Mouse (Mus musculus) CH12.LX (cell line): ENCODE measurements around the gene Psmd1. TPM values are rescaled to one million over a fixed set of nuclear protein-coding genes. Genes with fewer than 3 reads are reported as not detected.

Experiments used
- DNase-seq: peaks from one replicate; pipeline ENCODE4 v3.0.0-alpha.2; 2013; ENCODE audit errors: extremely low read depth
- H3K27ac ChIP-seq: 2 replicates; pipeline ENCODE4 v1.5.1; 2012; ENCODE audit warnings: low read depth, mild to moderate bottlenecking, control low read depth, moderate library complexity; ENCODE audit not compliant: insufficient read depth
- H3K27me3 ChIP-seq: replicated peaks from 2 replicates; pipeline ENCODE3; 2012; ENCODE audit warnings: inconsistent platforms
- H3K36me3 ChIP-seq, 2 experiments: replicated peaks in 1 of 2; 2 replicates each; pipeline versions ENCODE3 to v1.6.1; 2012; ENCODE audit warnings: inconsistent platforms in 1 of 2, low read length in 1 of 2, mild to moderate bottlenecking in 1 of 2, mixed read lengths in 1 of 2, moderate library complexity in 1 of 2; ENCODE audit not compliant: control insufficient read depth in 1 of 2, insufficient read depth in 1 of 2
- H3K4me1 ChIP-seq, 2 experiments: 2 replicates each; pipeline ENCODE4 v1.6.1; 2012; ENCODE audit warnings: inconsistent platforms in 1 of 2, moderate library complexity in 1 of 2; ENCODE audit not compliant: insufficient read depth in 2 of 2, control insufficient read depth in 1 of 2
- H3K4me2 ChIP-seq: 2 replicates; pipeline ENCODE4 v1.6.1; 2012; ENCODE audit warnings: low read depth, mild to moderate bottlenecking, control low read depth; ENCODE audit not compliant: poor library complexity, insufficient read depth, severe bottlenecking
- H3K4me3 ChIP-seq, 3 experiments: fragments of 150-350 bp in 1 of 3; sonication (generic) in 1 of 3; replicated peaks in 1 of 3; 2 replicates each; pipeline versions ENCODE3 to v1.5.1; 2011 to 2012; ENCODE audit warnings: low read depth in 2 of 3, low read length in 2 of 3, mild to moderate bottlenecking in 2 of 3, moderate library complexity in 2 of 3, control low read depth in 1 of 3, improper control_type of control experiment in 1 of 3, inconsistent platforms in 1 of 3, mixed read lengths in 1 of 3; ENCODE audit not compliant: poor library complexity in 1 of 3
- H3K79me2 ChIP-seq: replicated peaks from 2 replicates; pipeline ENCODE4 v1.6.1; 2012; ENCODE audit warnings: mild to moderate bottlenecking, moderate library complexity; ENCODE audit not compliant: control insufficient read depth, poor library complexity, insufficient read depth, severe bottlenecking; ENCODE audit errors: extremely low read depth
- H3K9ac ChIP-seq: 2 replicates; pipeline ENCODE4 v1.6.1; 2012; ENCODE audit warnings: low read depth, mild to moderate bottlenecking, control low read depth, moderate library complexity; ENCODE audit not compliant: insufficient read depth
- H3K9me3 ChIP-seq: replicated peaks from 2 replicates; pipeline ENCODE3; 2012; ENCODE audit warnings: low read length, inconsistent platforms, mixed read lengths
- CHD2 ChIP-seq: IDR thresholded peaks from 2 replicates; pipeline ENCODE4 v1.6.1; 2011; ENCODE audit warnings: low read length, improper control_type of control experiment
- CTCF ChIP-seq, 2 experiments: IDR thresholded peaks in 1 of 2; conservative IDR thresholded peaks in 1 of 2; 2 replicates each; pipeline ENCODE4 v1.5.1; 2011 to 2012; ENCODE audit warnings: low read depth in 2 of 2, low read length in 2 of 2, improper control_type of control experiment in 1 of 2, inconsistent platforms in 1 of 2, mild to moderate bottlenecking in 1 of 2, moderate library complexity in 1 of 2
- ELF1 ChIP-seq: IDR thresholded peaks from 2 replicates; pipeline ENCODE4 v1.6.1; 2014; ENCODE audit warnings: low read depth, mild to moderate bottlenecking, inconsistent platforms, low read length, improper control_type of control experiment
- EP300 ChIP-seq: IDR thresholded peaks from 2 replicates; pipeline ENCODE4 v1.6.1; 2011; ENCODE audit warnings: low read length, improper control_type of control experiment
- ETS1 ChIP-seq: conservative IDR thresholded peaks from 2 replicates; pipeline ENCODE4 v1.6.1; 2012; ENCODE audit warnings: low read depth, mild to moderate bottlenecking, inconsistent platforms, low read length, improper control_type of control experiment, moderate library complexity
- NRF1 ChIP-seq: IDR thresholded peaks from 2 replicates; pipeline ENCODE4 v1.6.1; 2014; ENCODE audit warnings: low read depth, mild to moderate bottlenecking, inconsistent platforms, low read length, improper control_type of control experiment, moderate library complexity
- RAD21 ChIP-seq: IDR thresholded peaks from 2 replicates; pipeline ENCODE4 v1.6.1; 2011; ENCODE audit warnings: low read depth, mild to moderate bottlenecking, low read length, improper control_type of control experiment, moderate library complexity
- SIN3A ChIP-seq: IDR thresholded peaks from 2 replicates; pipeline ENCODE4 v1.6.1; 2012; ENCODE audit warnings: low read length, improper control_type of control experiment, inconsistent platforms
- USF1 ChIP-seq: IDR thresholded peaks from 2 replicates; pipeline ENCODE4 v1.6.1; 2014; ENCODE audit warnings: low read depth, mild to moderate bottlenecking, inconsistent platforms, low read length, improper control_type of control experiment
- USF2 ChIP-seq: conservative IDR thresholded peaks from 2 replicates; pipeline ENCODE4 v1.6.1; 2011; ENCODE audit warnings: low read depth, low read length, improper control_type of control experiment
- ZMIZ1 ChIP-seq: IDR thresholded peaks from 2 replicates; pipeline ENCODE4 v1.6.1; 2012; ENCODE audit warnings: low read depth, mild to moderate bottlenecking, inconsistent platforms, low read length, improper control_type of control experiment
- dilution Hi-C: fragments of 300-500 bp; cut with MboI; formaldehyde crosslinking; loops from 2 replicates; pipeline ENCODE4 v1.14.3; 2020; ENCODE audit warnings: low sequenced_read_pairs; ENCODE audit not compliant: extremely low pct_unique_long_range_greater_than_20kb, extremely low pct_ligation_motif_present
- in situ Hi-C: fragments of 300-500 bp; cut with MboI; formaldehyde crosslinking; loops from 3 replicates; pipeline ENCODE4 v1.14.3; 2019; ENCODE audit warnings: low sequenced_read_pairs, low pct_ligation_motif_present, low pct_unique_long_range_greater_than_20kb, mixed read lengths
- polyA plus RNA-seq: library from polyadenylated mRNA; unstranded; fragments of >175 nt; gene quantifications from 2 replicates; pipeline ENCODE4 v1.2.1, GENCODE M21; 2012; ENCODE audit warnings: low read depth; ENCODE audit not compliant: insufficient read length
- total RNA-seq, 2 experiments: library from RNA; depleted of rRNA; stranded (reverse); fragments of 300-350 nt in 1 of 2; fragments of >200 nt in 1 of 2; gene quantifications; 2 replicates each; pipeline ENCODE4 v1.2.3; 2012 to 2014

Gene Psmd1
- total and polyA plus RNA-seq, 3 experiments, result 87.6 to 196 (median 134) TPM

DNA sequence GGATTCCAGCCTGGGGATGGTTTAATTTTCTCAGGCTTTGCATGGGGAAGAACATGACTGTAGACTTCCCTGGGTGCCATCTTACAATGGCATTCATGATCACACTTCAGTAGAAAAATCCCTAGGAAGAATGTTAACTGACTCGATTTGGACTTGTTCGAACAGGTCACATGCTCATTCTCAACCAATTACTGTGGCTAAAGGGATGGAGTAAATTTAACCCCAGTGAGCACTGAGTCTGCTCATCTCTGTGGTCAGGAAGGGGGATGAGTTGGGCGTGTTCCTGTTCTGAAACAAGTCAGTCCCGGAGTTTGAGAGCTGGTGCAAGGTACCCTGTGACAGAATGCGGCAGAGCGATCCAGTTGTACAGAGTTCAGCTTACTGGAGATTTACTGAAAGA, 86.7 kb downstream of the Psmd1 start:
- in situ Hi-C loops, result no loop called here
- no peaks in the 10 kb centered on the region for H3K9me3 ChIP-seq
- H3K4me2 ChIP-seq, result no peak overlapping the region
- peak; percentile 32; the same call in 1 of the 2 replicates for TF ChIP-seq USF2
- TF ChIP-seq SIN3A, result no peak
- no peak for TF ChIP-seq ZMIZ1
- TF ChIP-seq CHD2, result no peak
- TF ChIP-seq ELF1, result no peak
- TF ChIP-seq USF1, result peak; percentile 44; the same call in 1 of the 2 replicates
- no peak overlapping the region for H3K27ac ChIP-seq
- H3K4me1 ChIP-seq, result peaks cover 8 to 21% of the 10 kb centered on the region in 2 experiments; a peak in 3 of 4 replicates
- dilution Hi-C loops, result no loop called here
- H3K27me3 ChIP-seq, result no peaks in the 10 kb centered on the region
- no peak overlapping the region for H3K9ac ChIP-seq
- H3K4me3 ChIP-seq, result no peak overlapping the region
- H3K79me2 ChIP-seq, result no peaks in the 10 kb centered on the region
- no peaks in the 10 kb centered on the region for H3K36me3 ChIP-seq
- peak; percentile 18 for DNase-seq

DNA sequence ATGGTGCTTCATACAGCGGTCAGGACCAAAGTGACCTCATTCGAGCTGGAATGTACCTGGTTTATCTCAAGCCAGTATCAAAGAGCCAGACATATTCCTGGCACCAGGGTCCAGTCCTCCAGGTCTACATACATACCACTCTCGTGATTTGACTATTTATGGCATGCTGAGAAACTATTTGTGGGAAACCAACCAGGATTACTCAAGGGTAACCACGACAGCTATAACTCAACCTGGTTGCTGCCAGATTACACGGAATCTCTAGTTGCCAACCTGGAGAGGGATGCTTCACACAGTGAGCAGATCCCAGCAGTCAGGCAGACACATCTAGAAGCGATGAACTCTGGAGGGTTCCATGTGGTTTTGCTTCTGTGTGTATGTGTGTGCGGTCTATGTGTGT, 87.2 kb downstream of the Psmd1 start:
- Histone ChIP-seq H3K36me3 (no peaks in the 10 kb centered on the region), H3K9ac (no peak overlapping the region), H3K27ac (no peak overlapping the region), H3K79me2 (no peaks in the 10 kb centered on the region)
- in situ Hi-C loops, result no loop called here
- no peak for TF ChIP-seq ETS1
- no peak for TF ChIP-seq CHD2
- TF ChIP-seq CTCF (conservative IDR thresholded peaks at IDR 0.05 in 1 of 2, IDR thresholded peaks at IDR 0.05 in 1 of 2; ENCODE audit: low read depth in 2 of 2, low read length in 2 of 2), result no peak
- TF ChIP-seq EP300, result no peak
- TF ChIP-seq NRF1, result no peak
- TF ChIP-seq, all 38 proteins: peak for 0
- dilution Hi-C loops, result no loop called here
- Histone ChIP-seq H3K9me3 (no peaks in the 10 kb centered on the region), H3K27me3 (no peaks in the 10 kb centered on the region), H3K4me2 (no peak overlapping the region), H3K4me1 (peaks cover 8 to 26% of the 10 kb centered on the region in 2 experiments; a peak in 3 of 4 replicates), H3K4me3 (no peak overlapping the region)
- DNase-seq, result no peak

GRCm38 (mm10) chr1:86152618-86153017, 88.4 kb downstream of the Psmd1 start:
- in situ Hi-C loops (no loop called here), dilution Hi-C loops (no loop called here)
- H3K27me3 ChIP-seq, result no peaks in the 10 kb centered on the region
- no peak for TF ChIP-seq SIN3A
- peak; percentile 44 for TF ChIP-seq RAD21
- TF ChIP-seq CTCF (conservative IDR thresholded peaks at IDR 0.05 in 1 of 2, IDR thresholded peaks at IDR 0.05 in 1 of 2; ENCODE audit: low read depth in 2 of 2, low read length in 2 of 2), result peak; percentile 24 to 62; a peak in 3 of 4 replicates
- no peaks in the 10 kb centered on the region for H3K9me3 ChIP-seq
- no peak overlapping the region for H3K4me2 ChIP-seq
- H3K9ac ChIP-seq, result no peak overlapping the region
- peaks cover 8 to 38% of the 10 kb centered on the region in 2 experiments; a peak in 3 of 4 replicates for H3K4me1 ChIP-seq
- no peaks in the 10 kb centered on the region for H3K79me2 ChIP-seq
- no peak overlapping the region for H3K27ac ChIP-seq
- peak; percentile 31 for DNase-seq
- no peak overlapping the region for H3K4me3 ChIP-seq
- peaks cover under 1 to 6% of the 10 kb centered on the region in 2 experiments for H3K36me3 ChIP-seq
